Mouse (Mus musculus) c-Kit-positive CD71-positive TER-119-negative erythroid progenitor cells, embryonic 14.5 days (primary cell): ENCODE data around the gene Tubb4b.
A peak's percentile ranks its signal among the peaks of the same experiment; 100 is the strongest.
"Not testable (repeated sequence)": the region's sequence is repeated elsewhere in the genome, so short reads cannot be mapped to it uniquely, and the experiment has no call there.

Source experiments
- DNase-seq: peaks from one replicate; pipeline ENCODE4 v3.0.0-alpha.2; 2013; ENCODE audit warnings: low read depth

The Tubb4b gene

GRCm38 (mm10) chr2:25224492-25224765, at the start of gene Tubb4b:
TSS of gene Tubb4b (minus strand) at chr2:25224702.
- no peak for DNase-seq

GRCm38 (mm10) chr2:25273010-25273409, 48.5 kb upstream of the Tubb4b start:
- no peak for DNase-seq

GRCm38 (mm10) chr2:25272515-25272914, 48.0 kb upstream of the Tubb4b start:
- DNase-seq: no peak

GRCm38 (mm10) chr2:25271827-25272511, 47.5 kb upstream of the Tubb4b start, which contains the start of the genes Ssna1 and Anapc2:
TSS of gene Ssna1 (minus strand) at chr2:25272438.
TSS of gene Anapc2 (plus strand) at chr2:25272478.
- peak; percentile 96 for DNase-seq

GRCm38 (mm10) chr2:25267746-25268309, 43.3 kb upstream of the Tubb4b start:
- no peak for DNase-seq

GRCm38 (mm10) chr2:25267241-25267640, 42.7 kb upstream of the Tubb4b start:
- no peak for DNase-seq

- no peak for DNase-seq
Measured at GRCm38 (mm10) chr2:25266720-25267119, 42.2 kb upstream of the Tubb4b start.

GRCm38 (mm10) chr2:25265897-25266656, 41.6 kb upstream of the Tubb4b start:
- no peak for DNase-seq

- DNase-seq: no peak
Measured at GRCm38 (mm10) chr2:25264851-25265250, 40.3 kb upstream of the Tubb4b start.

- no peak for DNase-seq
Measured at GRCm38 (mm10) chr2:25264286-25264660, 39.8 kb upstream of the Tubb4b start.

GRCm38 (mm10) chr2:25263623-25264285, 39.3 kb upstream of the Tubb4b start:
- no peak for DNase-seq

GRCm38 (mm10) chr2:25262795-25263622, 38.5 kb upstream of the Tubb4b start:
- peak; percentile 43 for DNase-seq

- peak; percentile 95 for DNase-seq
Measured at GRCm38 (mm10) chr2:25262291-25262767, 37.8 kb upstream of the Tubb4b start, which contains the start of gene Tprn. TSS of gene Tprn (plus strand) at chr2:25262618.

- no peak for DNase-seq
Measured at GRCm38 (mm10) chr2:25261870-25262269, 37.4 kb upstream of the Tubb4b start.

- no peak for DNase-seq
Measured at GRCm38 (mm10) chr2:25258887-25259286, 34.4 kb upstream of the Tubb4b start.

- not testable (repeated sequence) for DNase-seq
Measured at GRCm38 (mm10) chr2:25257250-25257649, 32.7 kb upstream of the Tubb4b start.

- not testable (repeated sequence) for DNase-seq
Measured at GRCm38 (mm10) chr2:25256443-25257109, 32.1 kb upstream of the Tubb4b start.

- DNase-seq: peak; percentile 88
Measured at GRCm38 (mm10) chr2:25255284-25255779, 30.8 kb upstream of the Tubb4b start, which contains the start of gene Tmem203. TSS of gene Tmem203 (plus strand) at chr2:25255439.

- no peak for DNase-seq
Measured at GRCm38 (mm10) chr2:25252331-25252730, 27.8 kb upstream of the Tubb4b start.

GRCm38 (mm10) chr2:25246183-25247072, 21.9 kb upstream of the Tubb4b start, which contains the start of gene AL732309.1:
TSS of gene AL732309.1 (minus strand) at chr2:25246863.
- DNase-seq: no peak
